Mouse (Mus musculus): ENCODE measurements at regions not wholly inside any gene's neighbourhood (a gene's known extent, or its start where the extent isn't known, plus 50 kb on each side); places are given as distances from the start of the nearest gene placed in this dataset.
A peak's percentile ranks its signal among the peaks of the same experiment; 100 is the strongest.

GRCm38 (mm10) chr12:35314035-35314434 lies 220.8 kb downstream of the Ahr start:
- peaks cover 8% of the 10 kb centered on the region for H3K4me1 ChIP-seq (ENCODE audit: control insufficient read depth, insufficient read depth, low read length)
- no peaks in the 10 kb centered on the region for H3K27me3 ChIP-seq (ENCODE audit: control insufficient read depth, insufficient read depth, low read length)
- peak overlapping the region; percentile 93 for H3K27ac ChIP-seq (replicated peaks; ENCODE audit: insufficient read depth, low read depth, low read length)
- 35% methylated on average over 2 of the region's 2 CpGs for WGBS
- H3K36me3 ChIP-seq (ENCODE audit: control insufficient read depth, insufficient read depth, low read length): no peaks in the 10 kb centered on the region
- no peak overlapping the region for H3K4me3 ChIP-seq (ENCODE audit: insufficient read depth, low read depth, low read length)
- TF ChIP-seq POLR2A (IDR thresholded peaks at IDR 0.05; ENCODE audit: extremely low read depth, insufficient read depth, low read length) (no peak), CTCF (IDR thresholded peaks at IDR 0.05; ENCODE audit: low read depth, low read length) (no peak)
- no peaks in the 10 kb centered on the region for H3K79me2 ChIP-seq (ENCODE audit: control insufficient read depth, insufficient read depth, low read length)
- DNase-seq (ENCODE audit: extremely low read depth, low read depth, low spot score): peak; percentile 98
- no peak overlapping the region for H3K9ac ChIP-seq (ENCODE audit: low read depth, low read length)

- WGBS: 11% methylated on average over 11 of the region's 11 CpGs
- DNase-seq (ENCODE audit: extremely low read depth, low read depth, low spot score): peak; percentile 97
- no peak for TF ChIP-seq CTCF (IDR thresholded peaks at IDR 0.05; ENCODE audit: low read depth, low read length)
- TF ChIP-seq POLR2A (IDR thresholded peaks at IDR 0.05; ENCODE audit: extremely low read depth, insufficient read depth, low read length): no peak
- no peaks in the 10 kb centered on the region for H3K27me3 ChIP-seq (ENCODE audit: control insufficient read depth, insufficient read depth, low read length)
- no peak overlapping the region for H3K4me3 ChIP-seq (ENCODE audit: insufficient read depth, low read depth, low read length)
- peaks cover 8% of the 10 kb centered on the region for H3K4me1 ChIP-seq (ENCODE audit: control insufficient read depth, insufficient read depth, low read length)
- no peaks in the 10 kb centered on the region for H3K36me3 ChIP-seq (ENCODE audit: control insufficient read depth, insufficient read depth, low read length)
- no peaks in the 10 kb centered on the region for H3K79me2 ChIP-seq (ENCODE audit: control insufficient read depth, insufficient read depth, low read length)
- no peak overlapping the region; the same call in 1 of the 2 replicates for H3K9ac ChIP-seq (ENCODE audit: low read depth, low read length)
- peak overlapping the region; percentile 93 for H3K27ac ChIP-seq (replicated peaks; ENCODE audit: insufficient read depth, low read depth, low read length)
These were observed 221.5 kb downstream of the Ahr start for GRCm38 (mm10) chr12:35313191-35313925.

- Histone ChIP-seq H3K9ac (ENCODE audit: low read depth, low read length) (no peak overlapping the region), H3K4me1 (ENCODE audit: control insufficient read depth, insufficient read depth, low read length) (peaks cover 4% of the 10 kb centered on the region; the same call in 1 of the 2 replicates), H3K27ac (replicated peaks; ENCODE audit: insufficient read depth, low read depth, low read length) (no peak overlapping the region), H3K79me2 (ENCODE audit: control insufficient read depth, insufficient read depth, low read length) (no peaks in the 10 kb centered on the region), H3K27me3 (ENCODE audit: control insufficient read depth, insufficient read depth, low read length) (no peaks in the 10 kb centered on the region), H3K4me3 (ENCODE audit: insufficient read depth, low read depth, low read length) (no peak overlapping the region), H3K36me3 (ENCODE audit: control insufficient read depth, insufficient read depth, low read length) (no peaks in the 10 kb centered on the region)
- peak; percentile 58 for DNase-seq (ENCODE audit: extremely low read depth, low read depth, low spot score)
- peak; percentile 10; the same call in 1 of the 2 replicates for TF ChIP-seq CTCF (IDR thresholded peaks at IDR 0.05; ENCODE audit: low read depth, low read length)
- no peak for TF ChIP-seq POLR2A (IDR thresholded peaks at IDR 0.05; ENCODE audit: extremely low read depth, insufficient read depth, low read length)
These were observed 226.3 kb downstream of the Ahr start for GRCm38 (mm10) chr12:35308537-35308936.

- no peak for DNase-seq (ENCODE audit: extremely low read depth, low read depth, low spot score)
These were observed 230.8 kb downstream of the Ahr start for GRCm38 (mm10) chr12:35303764-35304717.

GRCm38 (mm10) chr12:35303188-35303587 lies 231.7 kb downstream of the Ahr start:
- H3K36me3 ChIP-seq (ENCODE audit: control insufficient read depth, insufficient read depth, low read length): no peaks in the 10 kb centered on the region
- no peaks in the 10 kb centered on the region for H3K4me1 ChIP-seq (ENCODE audit: control insufficient read depth, insufficient read depth, low read length)
- 76% methylated on average over 2 of the region's 2 CpGs for WGBS
- no peaks in the 10 kb centered on the region for H3K27me3 ChIP-seq (ENCODE audit: control insufficient read depth, insufficient read depth, low read length)
- no peaks in the 10 kb centered on the region for H3K79me2 ChIP-seq (ENCODE audit: control insufficient read depth, insufficient read depth, low read length)
- H3K9ac ChIP-seq (ENCODE audit: low read depth, low read length): no peak overlapping the region
- no peak for DNase-seq (ENCODE audit: extremely low read depth, low read depth, low spot score)
- no peak overlapping the region for H3K27ac ChIP-seq (replicated peaks; ENCODE audit: insufficient read depth, low read depth, low read length)
- no peak overlapping the region for H3K4me3 ChIP-seq (ENCODE audit: insufficient read depth, low read depth, low read length)
- TF ChIP-seq CTCF (IDR thresholded peaks at IDR 0.05; ENCODE audit: low read depth, low read length) (no peak), POLR2A (IDR thresholded peaks at IDR 0.05; ENCODE audit: extremely low read depth, insufficient read depth, low read length) (no peak)

More at GRCm38 (mm10) chr12:35303764-35304717, 230.8 kb downstream of the Ahr start:
- no peak for TF ChIP-seq CTCF (IDR thresholded peaks at IDR 0.05; ENCODE audit: low read depth, low read length)
- no peak for TF ChIP-seq POLR2A (IDR thresholded peaks at IDR 0.05; ENCODE audit: extremely low read depth, insufficient read depth, low read length)
- Histone ChIP-seq H3K4me3 (ENCODE audit: insufficient read depth, low read depth, low read length) (no peak overlapping the region), H3K9ac (ENCODE audit: low read depth, low read length) (no peak overlapping the region), H3K27me3 (ENCODE audit: control insufficient read depth, insufficient read depth, low read length) (no peaks in the 10 kb centered on the region), H3K4me1 (ENCODE audit: control insufficient read depth, insufficient read depth, low read length) (no peaks in the 10 kb centered on the region), H3K27ac (replicated peaks; ENCODE audit: insufficient read depth, low read depth, low read length) (no peak overlapping the region), H3K36me3 (ENCODE audit: control insufficient read depth, insufficient read depth, low read length) (no peaks in the 10 kb centered on the region), H3K79me2 (ENCODE audit: control insufficient read depth, insufficient read depth, low read length) (no peaks in the 10 kb centered on the region)
- WGBS: 82% methylated on average over 3 of the region's 3 CpGs

Data from liver, adult 2 months (tissue).